Mouse (Mus musculus) embryonic fibroblast, embryonic 13.5 days (primary cell): ENCODE data around the gene Wfdc18.

Experiments used
- CTCF ChIP-seq: IDR thresholded peaks from 2 replicates; pipeline ENCODE4 v1.5.1; 2011; ENCODE audit warnings: mild to moderate bottlenecking, control low read depth, low read length, moderate library complexity, borderline replicate concordance; ENCODE audit not compliant: insufficient read depth
- POLR2A ChIP-seq: IDR thresholded peaks from 2 replicates; pipeline ENCODE4 v1.6.1; 2011; ENCODE audit warnings: low read depth, mild to moderate bottlenecking, control low read depth, low read length, moderate library complexity

DNA sequence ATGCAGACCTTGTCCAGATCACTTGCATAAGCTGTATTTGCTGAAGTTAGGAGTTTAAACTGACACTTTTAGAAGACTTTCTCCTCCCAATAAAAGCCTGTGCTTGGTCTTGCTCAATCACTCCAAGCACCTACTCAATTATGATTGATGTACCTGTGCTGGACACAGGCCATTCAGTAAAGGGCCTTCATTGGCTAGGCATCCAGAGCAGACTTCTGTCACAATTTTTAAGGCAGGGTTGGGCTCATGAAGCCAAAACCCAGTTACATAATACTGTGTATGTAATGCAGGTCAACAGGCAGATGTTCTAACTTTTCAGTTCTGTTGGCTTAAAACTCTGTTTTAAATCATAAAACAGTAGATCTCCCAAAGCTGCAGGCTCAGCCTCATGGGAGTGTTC lies 12.0 kb downstream of the Wfdc18 start:
- TF ChIP-seq CTCF (no peak), POLR2A (no peak)
